Mouse (Mus musculus) testis, adult 2 months (tissue): ENCODE measurements around the gene Slc16a10.

ENCODE experiments used
- CTCF ChIP-seq: fragments of 200-500 bp; IDR thresholded peaks from 2 replicates; pipeline ENCODE4 v1.5.1; 2012; ENCODE audit warnings: low read depth, mild to moderate bottlenecking, inconsistent platforms, low read length, moderate library complexity; ENCODE audit not compliant: control insufficient read depth, insufficient read depth, insufficient replicate concordance
- POLR2A ChIP-seq: fragments of 200-500 bp; IDR thresholded peaks from 2 replicates; pipeline ENCODE4 v1.6.1; 2012; ENCODE audit warnings: low read depth, mild to moderate bottlenecking, inconsistent platforms, low read length, moderate library complexity; ENCODE audit not compliant: control insufficient read depth

GRCm38 (mm10) chr10:40144815-40145214 lies 2.8 kb upstream of the Slc16a10 start:
- no peak for TF ChIP-seq CTCF
- TF ChIP-seq POLR2A, result no peak
